Mouse (Mus musculus) megakaryocyte, adult 5-6 weeks (primary cell): Measurements from ENCODE around the gene Lcor. TPM values are rescaled to one million over a fixed set of nuclear protein-coding genes. Genes with fewer than 3 reads are reported as not detected.

Experiments used
- total RNA-seq, 2 experiments: library from RNA; stranded (forward) in 1 of 2; stranded (reverse) in 1 of 2; fragments of 153-499, 151-499 nt in 1 of 2; fragments of 221-1000, 200-1000 nt in 1 of 2; gene quantifications; 2 replicates each; pipeline versions ENCODE4 v1.2.3 to v1.2.4; 2015 to 2017

Gene Lcor
- total RNA-seq, 2 experiments from 2014 or later = 11.2 to 13.3 TPM

Other genes starting within 250 kb of the Lcor start
- gene Tm9sf3, start 218.6 kb upstream of the Lcor start, total RNA-seq (2015) = 134 and 153 TPM in 2 replicates
- gene Tm9sf3, start 218.6 kb upstream of the Lcor start, total RNA-seq (2017) = 234 and 235 TPM in 2 replicates
- 16.8 and 17.9 TPM in 2 replicates for gene Pik3ap1, start 97.5 kb upstream of the Lcor start, total RNA-seq (2015)
- 15.3 and 20.4 TPM in 2 replicates for gene Pik3ap1, start 97.5 kb upstream of the Lcor start, total RNA-seq (2017)
- 9.5 and 11.2 TPM in 2 replicates for gene Gm340, start 99.7 kb downstream of the Lcor start, total RNA-seq (2015)
- 7.6 and 10.8 TPM in 2 replicates for gene Gm340, start 99.7 kb downstream of the Lcor start, total RNA-seq (2017)